Mouse (Mus musculus) neural tube, embryonic 12.5 days (tissue): ENCODE results near the gene Ins2. TPM values are rescaled to one million over a fixed set of nuclear protein-coding genes. Genes with fewer than 3 reads are reported as not detected.
A peak's percentile ranks its signal among the peaks of the same experiment; 100 is the strongest.

Source experiments
- ATAC-seq: fragments of 200-750 bp; cut with Nextera tagmentation; 2 replicates; pipeline ENCODE4 v1.8.0; 2017; ENCODE audit warnings: low read depth, mild to moderate bottlenecking, moderate TSS enrichment, moderate library complexity; ENCODE audit not compliant: low FRiP score
- H3K27ac ChIP-seq: fragments of 300-500 bp; sonication (generic); 2 replicates; pipeline ENCODE4 v1.5.1; 2016
- H3K27me3 ChIP-seq: fragments of 300-500 bp; sonication (generic); replicated peaks from 2 replicates; pipeline ENCODE4 v1.6.1; 2016; ENCODE audit warnings: mild to moderate bottlenecking
- H3K36me3 ChIP-seq: fragments of 300-500 bp; sonication (generic); 2 replicates; pipeline ENCODE4 v1.6.1; 2016; ENCODE audit warnings: mild to moderate bottlenecking
- H3K4me1 ChIP-seq: fragments of 300-500 bp; sonication (generic); 2 replicates; pipeline ENCODE4 v1.6.1; 2016
- H3K4me2 ChIP-seq: fragments of 300-500 bp; sonication (generic); replicated peaks from 2 replicates; pipeline ENCODE4 v1.6.1; 2016; ENCODE audit warnings: mild to moderate bottlenecking
- H3K4me3 ChIP-seq: fragments of 300-500 bp; sonication (generic); 2 replicates; pipeline ENCODE4 v1.5.1; 2016
- H3K9ac ChIP-seq: fragments of 300-500 bp; sonication (generic); 2 replicates; pipeline ENCODE4 v1.6.1; 2016; ENCODE audit warnings: mild to moderate bottlenecking
- H3K9me3 ChIP-seq: fragments of 300-500 bp; sonication (generic); 2 replicates; pipeline ENCODE4 v1.6.1; 2016; ENCODE audit warnings: mild to moderate bottlenecking
- WGBS: fragments of 180-500 bp; shearing (Covaris S2); methylation state at CpG from one replicate; pipeline ENCODE4 v1.1.7; 2016; 5-methylcytosine and 5-hydroxymethylcytosine counted together
- polyA plus RNA-seq: library from polyadenylated mRNA; unstranded; fragments of >200 nt; fragmentation: Nextera tagmentation; extraction: Ambion mirVana; gene quantifications from 2 replicates; pipeline ENCODE4 v1.2.1, GENCODE M21; 2016

Ins2 gene
- not detected in 2 replicates for polyA plus RNA-seq

DNA sequence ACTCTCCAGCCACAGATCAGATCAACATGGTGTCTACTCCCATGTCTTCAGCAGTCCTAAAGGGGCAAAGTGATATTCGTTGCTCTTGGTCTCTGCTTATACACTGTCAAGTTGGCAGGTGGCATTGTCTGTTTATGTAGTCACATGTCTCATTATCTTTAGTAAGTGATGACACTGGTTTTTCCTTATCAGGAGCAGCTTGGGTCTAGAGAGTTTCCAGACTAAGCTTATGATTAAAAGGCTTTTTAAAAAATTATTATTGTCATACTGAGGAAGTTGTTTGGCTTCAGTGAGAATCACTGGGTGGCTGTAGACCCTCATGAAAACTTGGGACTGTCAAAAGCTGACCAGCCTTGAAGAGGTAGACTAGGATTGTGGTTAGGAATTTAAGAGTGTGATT is at the start of gene Ins2:
Gene Ins2, minus strand, starts transcription at position 101 of the 400 bp plus-strand sequence.
- no peak within 1 kb of the TSS for H3K4me3 ChIP-seq

DNA sequence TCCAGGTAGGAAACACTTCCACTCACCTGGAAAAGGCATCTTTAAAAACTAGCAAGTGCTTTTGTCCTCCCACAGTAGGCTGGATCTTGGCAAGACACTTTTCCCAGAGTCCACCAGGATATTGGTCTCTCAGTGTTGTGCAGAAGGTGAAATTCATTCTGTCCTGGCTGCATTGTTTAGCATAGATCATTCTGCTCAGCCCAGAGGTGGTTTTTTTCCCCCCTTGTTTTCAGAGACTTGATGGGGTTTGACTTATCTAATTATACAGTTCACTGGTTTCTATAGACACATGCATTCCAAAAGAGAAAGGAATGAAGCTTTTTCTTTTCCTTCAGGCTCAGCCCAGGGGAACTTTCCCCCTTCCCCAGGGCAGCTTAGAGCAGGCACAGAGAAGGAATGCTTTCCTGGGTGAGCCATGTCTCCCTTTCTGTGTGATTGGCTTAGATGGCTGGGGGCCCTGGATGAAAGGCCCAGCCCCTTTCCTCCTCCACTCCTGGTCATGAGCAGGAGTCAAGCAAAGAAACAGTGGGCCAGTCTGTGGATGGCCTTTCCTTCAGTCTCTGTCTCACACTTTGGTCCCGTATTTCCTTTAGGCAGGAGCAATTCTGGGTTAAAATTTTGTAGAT is 49.6 kb upstream of the Ins2 start:
- no peak overlapping the region for H3K4me3 ChIP-seq
- H3K9ac ChIP-seq: no peak overlapping the region
- WGBS: 35% methylated on average over 1 of the region's 1 CpGs
- no peaks in the 10 kb centered on the region for H3K36me3 ChIP-seq
- no peak for ATAC-seq
- H3K27me3 ChIP-seq: no peaks in the 10 kb centered on the region
- no peak overlapping the region for H3K27ac ChIP-seq
- no peak overlapping the region for H3K4me2 ChIP-seq
- no peaks in the 10 kb centered on the region for H3K9me3 ChIP-seq
- peaks cover 8% of the 10 kb centered on the region for H3K4me1 ChIP-seq

More for the DNA sequence above, at the start of gene Ins2:
- Histone ChIP-seq H3K9me3 (no peaks in the 10 kb centered on the region), H3K36me3 (no peaks in the 10 kb centered on the region), H3K27ac (no peak within 1 kb of the TSS), H3K4me2 (no peak within 1 kb of the TSS), H3K4me1 (no peaks in the 10 kb centered on the region), H3K27me3 (no peaks in the 10 kb centered on the region), H3K9ac (no peak within 1 kb of the TSS)
- ATAC-seq: no peak
- 87% methylated on average over 1 of the region's 1 CpGs for WGBS

DNA sequence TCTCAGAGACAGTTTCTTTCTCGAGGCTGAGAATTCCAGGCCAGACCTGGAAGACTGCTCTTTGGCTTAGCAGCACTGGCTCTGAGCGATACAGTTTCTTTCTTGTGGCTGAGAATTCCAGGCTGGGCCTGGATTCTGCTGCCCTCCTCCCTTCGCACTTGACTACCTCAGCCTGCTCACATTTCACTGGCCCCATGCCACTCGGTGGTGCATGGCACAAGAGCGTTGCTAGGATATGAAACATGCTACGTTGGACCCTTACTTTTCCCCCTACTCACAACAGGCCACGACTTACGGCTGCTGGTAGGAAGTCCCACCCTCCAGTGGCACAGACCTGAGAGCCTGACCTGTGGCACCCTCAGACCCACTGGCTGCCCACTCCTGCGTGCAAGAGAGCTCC is 46.5 kb upstream of the Ins2 start:
- H3K36me3 ChIP-seq: no peaks in the 10 kb centered on the region
- peaks cover 8% of the 10 kb centered on the region for H3K4me1 ChIP-seq
- no peaks in the 10 kb centered on the region for H3K9me3 ChIP-seq
- no peak for ATAC-seq
- no peak overlapping the region for H3K27ac ChIP-seq
- H3K9ac ChIP-seq: no peak overlapping the region
- WGBS: 80% methylated on average over 9 of the region's 9 CpGs
- no peak overlapping the region for H3K4me2 ChIP-seq
- H3K27me3 ChIP-seq: no peaks in the 10 kb centered on the region
- no peak overlapping the region for H3K4me3 ChIP-seq

DNA sequence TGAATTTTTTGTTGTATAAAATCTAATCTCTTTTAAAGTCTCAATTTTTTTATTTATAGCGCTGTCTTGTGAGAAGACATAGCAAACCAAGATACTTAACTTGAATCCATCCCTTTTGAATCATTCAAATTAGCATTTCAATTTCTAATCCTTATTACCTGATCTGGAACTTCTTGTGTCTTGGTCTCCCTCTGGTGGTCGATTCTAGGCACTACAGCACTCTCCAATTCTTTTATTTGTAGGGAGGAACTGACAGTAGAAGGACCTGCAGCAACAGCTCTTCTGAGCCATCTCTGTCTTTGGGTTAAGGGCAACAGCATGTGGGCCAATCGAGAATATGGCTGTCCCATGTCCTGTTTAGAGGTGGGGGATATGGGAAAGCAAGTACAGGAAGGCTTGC is 5.4 kb downstream of the Ins2 start:
- H3K4me2 ChIP-seq: no peak overlapping the region
- H3K36me3 ChIP-seq: no peaks in the 10 kb centered on the region
- H3K27me3 ChIP-seq: no peaks in the 10 kb centered on the region
- ATAC-seq: no peak
- no peaks in the 10 kb centered on the region for H3K4me1 ChIP-seq
- H3K9me3 ChIP-seq: no peaks in the 10 kb centered on the region
- H3K4me3 ChIP-seq: no peak overlapping the region
- WGBS: 13% methylated on average over 3 of the region's 3 CpGs
- no peak overlapping the region for H3K27ac ChIP-seq
- H3K9ac ChIP-seq: no peak overlapping the region

DNA sequence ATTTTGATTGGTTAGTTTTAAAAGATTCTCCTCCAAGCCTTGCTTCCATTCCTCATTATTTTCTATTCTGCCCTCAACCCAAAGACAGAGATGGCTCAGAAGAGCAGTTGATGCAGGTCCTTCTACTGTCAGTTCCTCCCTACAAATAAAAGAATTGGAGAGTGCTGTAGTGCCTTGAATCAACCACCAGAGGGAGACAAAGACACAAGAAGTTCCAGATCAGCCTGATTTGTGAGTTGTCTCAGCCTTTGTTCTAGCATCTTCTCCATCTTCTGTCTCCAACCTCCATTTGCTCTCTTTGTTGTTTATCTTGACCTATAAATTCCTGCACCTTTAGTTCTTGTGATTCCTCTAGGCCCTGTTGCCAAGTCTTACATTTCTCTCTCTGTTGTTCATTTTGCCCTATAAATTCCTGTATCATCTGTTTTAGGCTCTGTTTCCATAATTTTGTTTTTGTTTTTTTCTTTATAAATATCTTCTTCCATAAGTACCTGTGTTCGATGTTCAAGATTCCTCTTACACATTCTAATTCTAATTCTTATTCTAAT is 6.2 kb downstream of the Ins2 start:
- WGBS: 73% methylated on average over 1 of the region's 1 CpGs

DNA sequence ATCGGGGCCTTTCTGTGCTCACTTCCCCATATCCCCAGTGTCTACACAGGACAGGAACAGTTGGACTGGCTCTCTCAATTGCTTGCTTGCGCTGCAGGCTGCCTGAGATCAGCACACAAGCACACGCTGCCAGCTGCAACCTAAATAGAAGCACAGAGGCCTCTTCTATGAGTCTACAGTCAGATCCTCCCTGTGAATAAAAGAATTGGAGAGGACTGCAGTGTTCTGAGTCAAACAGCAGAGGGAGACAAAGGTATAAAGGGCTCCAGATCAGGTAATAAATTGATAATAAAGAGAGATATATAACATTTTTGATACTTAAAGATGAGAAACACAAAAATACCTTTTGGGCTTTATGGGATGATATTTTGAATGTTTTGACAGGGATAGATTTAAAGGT is 17.2 kb downstream of the Ins2 start:
- Histone ChIP-seq H3K36me3 (no peaks in the 10 kb centered on the region), H3K27ac (no peak overlapping the region), H3K27me3 (no peaks in the 10 kb centered on the region), H3K9me3 (no peaks in the 10 kb centered on the region), H3K4me2 (no peak overlapping the region), H3K4me1 (no peaks in the 10 kb centered on the region), H3K4me3 (no peak overlapping the region), H3K9ac (no peak overlapping the region)
- no peak for ATAC-seq
- 58% methylated on average over 3 of the region's 3 CpGs for WGBS

More for the DNA sequence above, 6.2 kb downstream of the Ins2 start:
- no peaks in the 10 kb centered on the region for H3K4me1 ChIP-seq
- H3K4me2 ChIP-seq: no peak overlapping the region
- H3K4me3 ChIP-seq: no peak overlapping the region
- no peaks in the 10 kb centered on the region for H3K9me3 ChIP-seq
- no peak overlapping the region for H3K9ac ChIP-seq
- no peaks in the 10 kb centered on the region for H3K27me3 ChIP-seq
- H3K36me3 ChIP-seq: no peaks in the 10 kb centered on the region
- H3K27ac ChIP-seq: no peak overlapping the region
- no peak for ATAC-seq

DNA sequence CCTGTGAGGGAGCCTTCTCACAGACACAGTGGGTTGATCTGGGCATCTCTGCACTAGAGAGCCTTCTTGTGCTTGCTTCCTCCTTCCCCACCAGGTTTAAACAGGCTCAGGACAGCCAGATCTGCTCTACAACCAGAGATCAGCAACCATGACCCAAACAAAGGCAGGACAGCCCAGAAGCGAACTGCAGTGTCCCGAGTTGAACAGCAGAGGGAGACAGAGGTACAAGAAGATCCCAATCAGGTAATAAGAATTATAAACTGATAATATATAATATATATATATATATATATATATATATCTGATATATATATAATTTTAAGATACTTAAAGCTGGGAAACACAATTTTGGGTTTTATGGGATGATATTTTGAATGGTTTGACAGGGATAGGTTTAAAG is 22.5 kb downstream of the Ins2 start:
- ATAC-seq: no peak
- H3K27me3 ChIP-seq: no peaks in the 10 kb centered on the region
- no peaks in the 10 kb centered on the region for H3K9me3 ChIP-seq
- no peak overlapping the region for H3K27ac ChIP-seq
- H3K36me3 ChIP-seq: no peaks in the 10 kb centered on the region
- no peak overlapping the region for H3K9ac ChIP-seq
- 4% methylated on average over 2 of the region's 2 CpGs for WGBS
- H3K4me3 ChIP-seq: no peak overlapping the region
- no peak overlapping the region for H3K4me2 ChIP-seq
- no peaks in the 10 kb centered on the region for H3K4me1 ChIP-seq

DNA sequence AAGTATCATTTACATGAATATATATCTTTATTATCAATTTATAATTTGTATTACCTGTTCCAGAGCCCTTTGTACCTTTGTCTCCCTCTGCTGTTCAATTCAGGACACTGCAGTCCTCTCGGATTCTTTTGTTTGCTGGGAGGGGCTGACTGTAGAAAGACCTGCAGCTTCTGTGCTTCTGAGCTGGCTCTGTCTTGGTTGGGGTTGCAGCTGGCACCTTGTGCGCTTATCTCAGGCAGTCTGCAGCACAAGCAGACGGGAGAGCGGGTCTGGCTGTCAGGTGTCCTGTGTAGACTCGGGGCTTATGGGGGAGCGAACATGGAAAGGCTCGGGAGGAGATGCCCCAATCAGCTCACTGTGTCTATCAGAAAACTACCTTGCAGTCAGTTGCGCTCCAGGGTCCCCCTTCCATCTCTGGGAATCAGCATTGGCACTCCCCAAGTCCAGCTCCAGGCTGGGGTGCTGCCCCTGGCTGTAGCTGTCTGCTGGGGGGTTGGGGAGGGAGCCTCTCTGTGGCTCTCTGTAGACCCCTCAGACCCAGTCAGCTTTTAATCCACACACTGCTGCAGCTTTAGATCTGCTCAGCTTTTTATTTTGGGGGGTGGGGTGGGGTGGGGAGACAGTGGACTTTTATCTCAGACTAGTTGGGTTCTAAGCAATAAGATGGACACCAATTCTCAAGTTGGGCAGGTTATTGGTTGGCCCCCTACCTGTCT is 28.2 kb downstream of the Ins2 start:
- Histone ChIP-seq H3K36me3 (no peaks in the 10 kb centered on the region), H3K4me3 (0 out of 2 replicates have a peak overlapping the region, but pooled peaks have one; percentile 17), H3K9me3 (no peaks in the 10 kb centered on the region), H3K4me1 (0 out of 2 replicates have a peak, but pooled peaks cover 3% of the 10 kb centered on the region), H3K9ac (no peak overlapping the region), H3K4me2 (peak overlapping the region; percentile 59), H3K27ac (no peak overlapping the region), H3K27me3 (no peaks in the 10 kb centered on the region)
- no peak for ATAC-seq
- WGBS: 12% methylated on average over 8 of the region's 8 CpGs

DNA sequence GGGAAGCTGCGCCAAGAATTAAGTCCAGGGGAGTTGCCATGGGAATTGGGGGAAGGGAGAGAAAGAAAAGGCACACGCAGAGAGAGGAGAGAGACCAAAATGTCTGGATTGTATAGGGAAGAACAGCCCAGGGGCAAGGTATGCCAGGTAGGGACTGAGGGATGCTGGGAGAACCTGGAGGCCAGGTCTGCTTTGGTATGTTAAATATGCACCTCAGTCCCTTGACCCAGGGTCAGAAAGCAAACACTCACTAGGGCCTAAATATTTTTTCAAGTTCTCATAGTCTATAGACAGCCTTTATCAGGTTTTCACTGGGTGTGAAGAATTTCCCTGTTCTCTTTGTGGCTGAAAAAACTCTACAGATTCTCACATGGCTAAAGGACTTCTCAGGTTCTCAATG is 36.3 kb downstream of the Ins2 start:
- no peak overlapping the region for H3K27ac ChIP-seq
- H3K4me1 ChIP-seq: no peaks in the 10 kb centered on the region
- no peak overlapping the region for H3K4me2 ChIP-seq
- no peak overlapping the region for H3K4me3 ChIP-seq
- H3K9ac ChIP-seq: no peak overlapping the region
- no peaks in the 10 kb centered on the region for H3K36me3 ChIP-seq
- no peak for ATAC-seq
- H3K9me3 ChIP-seq: no peaks in the 10 kb centered on the region
- WGBS: 81% methylated on average over 2 of the region's 2 CpGs
- no peaks in the 10 kb centered on the region for H3K27me3 ChIP-seq

DNA sequence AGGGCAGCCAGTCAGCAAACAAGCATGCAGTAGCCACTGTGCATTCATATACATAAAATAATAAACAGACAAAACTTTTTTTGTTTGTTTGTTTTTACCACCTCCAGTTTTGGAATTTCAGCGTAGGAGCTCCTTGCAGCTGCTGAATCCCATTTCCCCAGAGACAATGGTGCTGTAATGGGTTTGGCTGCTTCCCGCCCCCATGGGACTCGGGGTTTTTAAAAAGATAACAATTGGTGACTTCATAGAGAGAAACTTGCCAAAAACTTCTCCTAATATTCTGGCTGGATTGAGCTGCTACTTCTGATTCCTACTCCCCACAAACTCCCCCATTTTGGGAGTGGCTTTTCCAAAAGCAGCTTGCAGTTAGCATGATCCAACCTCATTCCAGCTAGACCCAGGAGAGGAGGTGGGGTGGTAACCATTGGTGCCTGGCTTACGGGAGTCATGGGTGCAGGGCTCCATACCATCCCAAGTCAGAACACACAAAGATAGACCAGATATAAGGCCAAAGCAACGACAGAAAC is 43.8 kb downstream of the Ins2 start:
- no peaks in the 10 kb centered on the region for H3K9me3 ChIP-seq
- no peaks in the 10 kb centered on the region for H3K4me1 ChIP-seq
- H3K36me3 ChIP-seq: no peaks in the 10 kb centered on the region
- ATAC-seq: no peak
- H3K4me2 ChIP-seq: no peak overlapping the region
- H3K4me3 ChIP-seq: no peak overlapping the region
- 72% methylated on average over 5 of the region's 5 CpGs for WGBS
- no peaks in the 10 kb centered on the region for H3K27me3 ChIP-seq
- H3K27ac ChIP-seq: no peak overlapping the region
- H3K9ac ChIP-seq: no peak overlapping the region

DNA sequence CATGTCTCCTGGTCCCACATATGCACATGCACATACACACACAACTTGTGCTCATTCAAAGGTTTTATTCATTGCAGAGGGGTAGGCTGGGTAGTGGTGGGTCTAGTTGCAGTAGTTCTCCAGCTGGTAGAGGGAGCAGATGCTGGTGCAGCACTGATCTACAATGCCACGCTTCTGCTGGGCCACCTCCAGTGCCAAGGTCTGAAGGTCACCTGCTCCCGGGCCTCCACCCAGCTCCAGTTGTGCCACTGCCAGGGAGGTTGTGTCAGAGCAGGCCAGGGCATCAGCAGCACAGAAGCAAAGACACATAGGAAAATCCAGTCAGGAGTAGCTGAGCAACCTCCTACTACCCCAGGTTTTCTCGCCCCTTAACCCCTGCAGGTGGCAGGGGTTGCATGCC is 64.6 kb downstream of the Ins2 start:
- 82% methylated on average over 3 of the region's 3 CpGs for WGBS
- no peaks in the 10 kb centered on the region for H3K27me3 ChIP-seq
- no peak overlapping the region for H3K9ac ChIP-seq
- no peaks in the 10 kb centered on the region for H3K36me3 ChIP-seq
- no peak overlapping the region for H3K4me3 ChIP-seq
- H3K4me2 ChIP-seq: no peak overlapping the region
- ATAC-seq: no peak
- no peak overlapping the region for H3K27ac ChIP-seq
- no peaks in the 10 kb centered on the region for H3K4me1 ChIP-seq
- no peaks in the 10 kb centered on the region for H3K9me3 ChIP-seq

DNA sequence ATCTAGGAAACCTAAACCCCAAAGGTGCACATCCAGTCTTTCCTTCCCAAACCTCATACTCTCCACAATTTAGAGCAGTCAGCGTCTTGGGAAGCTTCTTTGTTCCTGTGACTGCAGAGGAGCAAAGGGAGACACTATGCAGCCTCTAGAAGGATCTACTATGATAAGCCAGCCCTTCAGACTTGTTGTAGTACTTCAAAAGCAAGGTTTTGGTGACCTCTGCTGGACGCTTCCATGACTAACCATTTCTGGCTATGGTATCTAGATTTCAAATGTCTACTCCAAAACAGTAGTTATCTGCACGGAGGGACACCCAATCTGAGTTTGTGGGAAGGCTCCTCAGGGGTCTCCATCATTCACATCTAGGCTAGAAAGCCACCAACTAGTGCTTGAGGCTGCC is 67.5 kb downstream of the Ins2 start:
- H3K4me2 ChIP-seq: no peak overlapping the region
- WGBS: 14% methylated on average over 3 of the region's 3 CpGs

More for the DNA sequence above, 67.5 kb downstream of the Ins2 start:
- no peak overlapping the region for H3K27ac ChIP-seq
- no peak overlapping the region for H3K9ac ChIP-seq
- no peak for ATAC-seq
- H3K27me3 ChIP-seq: no peaks in the 10 kb centered on the region
- H3K4me3 ChIP-seq: no peak overlapping the region
- no peaks in the 10 kb centered on the region for H3K4me1 ChIP-seq
- peaks cover 4% of the 10 kb centered on the region; the same call in 1 of the 2 replicates for H3K9me3 ChIP-seq
- H3K36me3 ChIP-seq: no peaks in the 10 kb centered on the region
